Mouse (Mus musculus): ENCODE data around the gene Rfx1.

Rfx1 gene

DNA sequence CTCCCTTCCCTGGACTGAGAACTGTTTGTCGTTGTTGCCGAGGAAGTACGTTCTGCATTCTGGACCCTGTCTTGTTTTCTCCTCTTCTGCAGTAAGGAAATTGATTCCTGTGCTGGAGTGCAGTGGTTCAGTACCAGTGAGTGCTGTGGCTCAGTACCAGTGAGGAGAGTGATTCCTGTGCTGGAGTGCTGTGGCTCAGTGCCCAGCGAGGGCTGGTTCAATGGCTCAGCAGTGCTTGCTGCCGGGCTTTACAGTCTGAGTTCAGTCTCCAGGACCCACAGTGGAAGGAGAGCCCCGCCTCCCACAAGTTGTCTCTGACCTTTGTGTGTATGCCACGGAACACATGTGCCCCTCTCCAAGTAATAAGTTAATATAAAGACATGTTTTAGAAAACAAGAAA lies 20.5 kb downstream of the Rfx1 start:
- no peak for DNase-seq (ENCODE audit: inconsistent age in 2 of 2, low spot score in 1 of 2)

DNA sequence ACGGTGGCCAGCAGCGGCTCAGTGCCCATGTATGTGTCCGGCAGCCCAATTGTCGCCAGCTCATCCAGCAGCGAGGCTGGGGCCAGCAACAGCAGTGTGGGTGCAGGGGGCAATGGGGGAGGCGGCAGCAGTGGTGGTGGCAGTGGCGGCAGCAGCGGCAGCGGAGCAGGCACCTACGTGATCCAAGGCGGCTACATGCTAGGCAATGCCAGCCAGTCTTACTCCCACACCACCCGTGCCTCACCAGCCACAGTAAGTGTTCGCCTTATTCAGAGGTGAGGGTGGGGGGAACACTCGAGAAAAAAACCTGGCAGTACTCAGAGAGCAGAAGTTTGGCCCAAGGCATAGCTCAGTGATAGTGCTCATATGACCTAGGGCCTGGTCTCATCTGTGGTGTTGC lies 21.2 kb downstream of the Rfx1 start:
- DNase-seq (ENCODE audit: inconsistent age in 2 of 2, low spot score in 1 of 2), result no peak

DNA sequence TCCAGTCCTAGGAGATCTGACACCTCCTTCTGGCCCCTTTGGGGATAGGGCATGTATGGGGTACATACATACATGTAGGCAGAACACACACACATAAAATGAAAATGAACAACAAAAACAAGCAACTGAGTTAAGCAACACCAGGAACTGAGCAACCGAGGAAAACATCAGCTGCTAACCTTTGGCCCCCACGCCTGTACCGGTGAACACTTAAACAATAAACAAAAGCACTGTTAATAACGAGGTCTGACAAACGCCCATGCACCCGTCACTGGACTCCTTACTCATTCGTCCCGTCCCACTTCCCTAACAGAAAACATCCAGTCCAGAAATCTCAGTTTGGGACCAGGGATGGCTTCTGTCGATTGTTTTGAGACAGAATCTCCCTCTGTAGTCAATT lies 22.6 kb downstream of the Rfx1 start:
- no peak for DNase-seq (ENCODE audit: inconsistent age in 2 of 2, low spot score in 1 of 2)

DNA sequence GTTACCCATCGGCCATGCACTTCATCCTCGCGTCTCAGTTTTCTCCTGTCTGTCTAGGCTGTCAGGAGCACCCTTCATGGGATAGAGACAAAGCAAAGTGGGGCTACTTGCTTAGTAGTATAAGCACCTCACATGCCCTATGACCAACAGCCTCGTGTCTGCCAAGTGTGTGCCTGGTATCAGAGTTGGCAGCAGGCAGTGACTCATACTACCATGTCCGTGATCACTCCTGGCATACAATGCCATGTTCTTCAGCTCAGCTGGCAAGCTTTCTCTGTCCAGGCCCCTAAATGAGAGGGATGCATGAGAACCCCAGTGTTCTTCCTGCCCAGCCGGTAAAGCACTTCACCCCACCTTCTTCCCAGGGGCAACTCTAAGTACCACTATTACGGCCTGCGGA lies 24.0 kb downstream of the Rfx1 start:
- DNase-seq (ENCODE audit: inconsistent age in 2 of 2, low spot score in 1 of 2), result peak; percentile 72 to 86

DNA sequence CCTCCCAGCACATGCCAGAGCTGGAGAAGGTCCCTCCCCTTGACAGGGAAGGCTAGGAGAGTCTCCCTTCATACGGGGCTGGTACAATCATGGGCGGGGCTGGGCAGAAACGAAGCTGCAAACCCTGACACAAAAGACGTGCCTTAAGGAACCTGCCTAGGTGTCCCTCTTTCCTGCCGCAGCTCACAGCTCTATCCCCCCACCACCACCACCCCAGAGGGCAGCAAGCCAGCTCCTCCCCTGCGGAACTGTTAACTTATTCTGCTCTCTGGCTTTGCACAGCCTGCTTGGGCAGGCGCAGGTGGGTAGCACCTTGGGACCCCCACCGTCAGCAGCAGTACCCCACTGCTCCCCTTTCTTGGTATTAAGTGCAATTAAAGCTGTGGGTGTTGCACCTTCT lies 29.4 kb downstream of the Rfx1 start:
- DNase-seq (ENCODE audit: inconsistent age in 2 of 2, low spot score in 1 of 2), result peak in 1 of 2 experiments; percentile 25

DNA sequence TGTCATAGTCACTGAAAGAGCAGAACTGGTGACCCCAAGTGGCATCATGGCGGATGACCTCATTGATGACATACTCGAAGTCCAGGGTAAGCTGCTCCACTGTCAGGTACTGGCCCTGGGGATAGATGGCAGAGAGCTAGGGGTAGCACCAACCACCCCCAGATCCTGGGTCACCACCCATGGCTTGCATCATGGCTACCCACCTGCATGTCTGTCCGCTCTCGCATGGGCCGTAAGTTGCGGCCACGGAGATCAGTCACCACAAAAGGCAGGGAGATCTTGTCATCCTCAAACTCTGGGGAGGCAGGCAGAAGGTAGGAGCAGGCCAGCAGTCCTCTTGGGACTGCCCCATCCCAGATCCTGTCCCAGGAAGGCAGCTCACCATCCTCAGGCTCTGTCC lies 31.7 kb downstream of the Rfx1 start:
- no peak for DNase-seq (ENCODE audit: inconsistent age in 2 of 2, low spot score in 1 of 2)

DNA sequence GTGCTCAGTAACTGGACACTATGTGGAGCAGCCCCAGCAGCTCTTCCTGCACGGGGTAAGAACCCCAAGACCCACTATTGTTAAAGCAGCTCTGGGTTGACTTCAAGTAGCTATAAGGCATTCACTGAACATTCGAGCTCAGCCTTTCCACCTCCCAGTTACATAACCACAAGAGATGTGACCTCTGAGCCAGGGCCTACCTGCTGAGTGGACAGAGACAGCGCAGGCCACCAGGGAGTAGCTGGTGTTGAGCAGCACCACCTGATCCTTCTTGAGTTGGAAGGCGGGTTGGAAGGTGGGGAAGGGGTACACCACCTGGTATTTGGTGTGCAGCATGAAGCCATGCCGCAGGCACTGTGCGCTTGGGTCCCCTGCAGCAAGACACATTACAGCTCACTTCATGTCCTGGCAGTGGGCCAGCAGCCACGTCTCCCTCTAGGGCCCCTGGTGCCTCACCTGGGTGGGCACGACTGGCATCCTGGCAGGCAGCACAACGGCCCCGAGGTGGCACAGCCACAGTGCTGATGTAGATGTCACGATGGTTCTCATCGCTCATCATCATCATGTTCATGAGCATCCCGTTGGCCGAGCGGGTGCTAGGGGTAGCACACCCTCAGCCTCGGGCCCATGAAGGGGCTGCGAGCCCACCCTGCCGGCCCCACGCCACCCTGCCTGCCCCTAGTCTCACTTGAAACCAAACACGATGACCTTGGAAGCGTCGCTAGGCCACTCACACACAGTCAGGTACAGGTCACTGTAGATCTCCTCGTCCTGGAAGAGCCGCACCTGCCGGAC lies 35.0 kb downstream of the Rfx1 start:
- peak in 1 of 2 experiments; percentile 26 for DNase-seq (ENCODE audit: inconsistent age in 2 of 2, low spot score in 1 of 2)

DNA sequence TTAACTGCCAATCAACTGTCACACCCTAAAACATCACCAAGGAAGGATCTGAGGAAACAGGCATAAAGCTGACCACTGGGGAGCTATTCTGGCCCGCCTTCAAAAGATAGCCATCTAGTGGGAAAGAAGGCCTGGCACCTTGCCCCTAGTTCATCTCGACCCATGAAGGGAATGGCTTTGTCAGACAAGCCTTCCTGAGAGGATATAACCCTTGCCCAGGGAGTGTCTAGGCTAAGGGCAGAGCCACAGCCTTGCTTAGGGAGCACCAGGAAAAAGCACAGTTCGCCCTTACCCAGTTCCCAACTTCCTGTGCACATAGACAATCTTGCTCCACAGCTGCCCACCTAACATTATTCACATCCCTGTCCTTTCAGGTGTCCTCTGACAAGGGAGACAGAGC lies 37.0 kb downstream of the Rfx1 start:
- DNase-seq (ENCODE audit: inconsistent age in 2 of 2, low spot score in 1 of 2), result peak in 1 of 2 experiments; percentile 61

DNA sequence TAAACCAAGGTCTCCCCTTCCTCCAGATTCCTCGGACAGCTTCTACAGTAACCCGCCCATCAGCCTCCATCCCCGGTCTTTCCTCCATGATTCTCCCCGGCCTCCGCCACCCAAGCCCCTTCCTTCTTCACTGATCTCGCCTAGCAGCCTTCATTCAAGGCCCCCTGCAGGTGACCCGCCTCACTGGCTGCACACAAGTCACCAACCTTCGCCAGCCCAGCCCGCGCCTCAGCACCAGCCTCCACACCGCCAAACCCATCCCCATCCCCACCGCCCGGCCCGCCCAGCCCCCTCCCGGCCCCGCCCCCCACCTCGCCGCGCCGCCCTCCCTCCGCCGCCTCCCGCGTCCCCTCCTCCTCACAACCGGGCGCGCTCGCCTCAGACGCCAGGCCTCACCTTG lies 37.6 kb downstream of the Rfx1 start:
- DNase-seq (ENCODE audit: inconsistent age in 2 of 2, low spot score in 1 of 2), result no peak

DNA sequence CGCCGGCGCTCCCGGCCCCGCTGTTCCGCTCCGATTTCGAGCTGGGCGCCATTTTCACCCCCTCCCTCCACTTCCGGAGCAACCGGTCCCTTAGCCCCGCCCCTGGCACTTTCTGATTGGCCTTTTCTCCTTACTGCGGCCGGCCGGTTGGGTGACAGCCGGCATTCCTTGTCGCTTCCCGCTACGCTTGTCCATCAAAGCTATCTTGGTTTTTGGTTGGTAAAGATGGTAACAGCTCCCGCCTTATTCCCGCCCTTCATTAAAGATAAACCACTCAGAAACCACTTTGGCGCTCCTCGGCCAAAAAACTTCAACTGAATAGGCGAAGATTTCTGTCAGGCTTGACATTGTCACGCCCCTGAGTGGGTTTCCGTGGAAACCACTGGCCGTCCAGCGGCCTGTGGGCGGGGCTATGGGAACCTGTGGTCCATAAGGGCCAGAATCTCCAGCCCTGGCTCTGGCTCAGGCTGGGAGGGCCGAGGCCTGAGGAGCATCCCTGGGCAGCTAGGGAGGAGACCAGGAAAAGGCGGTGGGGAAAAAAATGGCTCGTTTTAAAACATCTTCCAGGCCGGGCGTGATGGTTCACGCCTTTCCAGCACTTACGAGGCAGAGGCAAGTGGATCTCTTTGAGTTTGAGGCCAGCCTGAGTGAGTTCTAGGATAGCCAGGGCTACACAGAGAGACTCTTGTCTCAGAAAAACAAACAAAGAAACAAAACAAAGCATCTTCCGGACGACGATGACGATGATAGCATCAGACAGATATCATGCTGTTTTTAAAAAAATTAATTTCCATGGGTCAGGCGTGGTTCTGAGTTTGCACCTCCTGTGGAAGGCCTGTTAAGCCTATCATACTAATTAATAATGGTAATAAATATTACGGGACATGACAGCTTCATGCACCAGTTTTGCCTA lies 38.3 kb downstream of the Rfx1 start, which contains the start of gene Dcaf15:
Dcaf15 (minus strand) TSS at position 72 of the 913 bp plus-strand sequence.
- peak; percentile 98 to 99 for DNase-seq (ENCODE audit: inconsistent age in 2 of 2, low spot score in 1 of 2)

DNA sequence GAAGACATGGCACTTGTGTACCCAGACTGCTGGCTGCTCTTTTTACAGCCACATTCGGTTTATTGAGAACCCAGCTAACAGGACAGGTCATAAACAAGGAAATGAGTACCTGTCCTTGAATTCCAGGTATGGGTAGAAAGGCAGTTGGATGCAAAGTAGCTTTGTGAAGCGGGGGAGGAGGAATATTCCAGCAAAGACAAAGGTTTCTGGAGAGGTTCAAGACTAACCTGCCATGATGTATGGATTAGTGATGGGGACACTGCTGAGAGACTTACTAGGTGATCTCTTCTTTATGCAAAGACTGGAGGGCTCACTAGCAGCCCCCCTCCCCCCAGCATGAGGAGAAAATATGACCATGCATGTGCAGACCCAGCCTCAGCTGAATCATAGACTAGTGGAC lies 39.0 kb downstream of the Rfx1 start:
- peak in 1 of 2 experiments; percentile 25 for DNase-seq (ENCODE audit: inconsistent age in 2 of 2, low spot score in 1 of 2)

DNA sequence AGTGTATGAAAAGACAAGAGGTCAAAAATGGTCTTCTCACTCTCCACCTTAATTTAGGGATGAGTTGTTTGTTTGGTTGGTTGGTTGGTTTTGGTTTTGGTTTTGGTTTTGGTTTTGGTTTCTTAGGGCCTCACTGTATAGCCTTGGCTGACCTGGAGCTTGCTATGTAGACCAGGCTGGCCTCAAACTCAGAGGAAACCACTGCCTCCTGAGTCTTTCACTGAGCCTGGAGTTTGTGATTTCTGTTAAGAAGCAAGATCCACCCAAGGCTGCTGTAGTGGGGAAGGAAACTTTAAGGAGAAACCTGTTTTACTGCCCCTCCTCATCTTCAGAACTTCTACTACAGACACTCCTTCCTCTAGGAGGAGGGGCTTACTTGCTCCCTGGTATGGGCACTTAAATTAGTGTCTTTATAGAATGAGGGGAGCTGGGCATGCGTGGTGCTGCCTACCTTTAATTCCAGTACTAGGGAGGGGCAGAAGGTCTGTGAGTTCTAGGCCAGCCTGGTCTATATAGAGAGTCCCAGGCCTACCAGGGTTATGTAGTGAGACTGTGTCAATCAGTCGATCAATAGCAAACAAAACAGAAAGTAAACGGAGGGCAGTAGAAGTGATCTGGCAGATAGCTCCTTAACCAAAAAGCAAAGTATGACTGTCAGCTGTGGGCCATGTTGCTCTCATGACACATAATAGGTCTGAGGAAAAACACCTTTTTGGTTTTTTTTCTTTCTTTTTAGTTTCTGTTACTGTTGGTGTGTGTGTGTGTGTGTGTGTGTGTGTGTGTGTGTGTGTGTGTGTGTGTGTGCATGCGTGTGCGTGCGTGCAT lies 39.8 kb downstream of the Rfx1 start:
- no peak for DNase-seq (ENCODE audit: inconsistent age in 2 of 2, low spot score in 1 of 2)

DNA sequence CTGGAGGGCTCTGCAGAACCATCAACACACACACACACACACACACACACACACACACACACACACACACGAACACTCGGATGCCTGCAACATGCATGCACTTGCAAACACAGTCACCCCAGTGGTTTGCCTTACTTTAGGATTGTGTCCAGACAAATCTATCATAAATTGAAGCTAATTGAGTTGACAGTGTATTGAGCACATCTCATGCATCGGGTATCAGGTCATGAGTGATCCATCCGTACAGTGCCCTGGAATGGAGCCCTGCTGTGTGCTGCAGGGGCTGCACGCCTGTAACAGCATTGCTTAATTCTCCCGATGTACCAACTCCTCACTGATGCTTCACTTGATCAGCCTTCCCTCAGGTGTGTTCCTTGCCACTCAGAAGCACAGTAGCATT lies 49.0 kb downstream of the Rfx1 start:
- DNase-seq (ENCODE audit: inconsistent age in 2 of 2, low spot score in 1 of 2), result no peak

DNA sequence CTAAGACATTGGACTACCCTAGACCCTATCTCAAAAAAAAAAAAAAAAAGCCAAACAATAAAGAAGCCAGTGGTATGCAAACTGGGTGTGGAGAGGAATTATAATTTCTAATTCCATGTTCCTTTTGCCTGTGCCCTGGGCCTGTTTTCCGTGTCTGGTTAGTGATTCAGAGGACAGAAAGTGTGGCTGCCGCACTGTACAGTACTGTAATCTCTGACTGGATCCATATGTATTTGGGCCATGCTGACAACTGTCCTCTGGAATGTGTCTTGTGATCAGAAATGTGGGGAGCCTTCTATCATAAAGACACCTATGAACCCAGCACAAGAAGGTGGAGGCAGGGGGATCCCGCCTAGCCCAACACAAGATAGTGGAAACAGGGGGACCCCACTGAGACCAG lies 55.5 kb downstream of the Rfx1 start:
- DNase-seq (ENCODE audit: inconsistent age in 2 of 2, low spot score in 1 of 2), result no peak

DNA sequence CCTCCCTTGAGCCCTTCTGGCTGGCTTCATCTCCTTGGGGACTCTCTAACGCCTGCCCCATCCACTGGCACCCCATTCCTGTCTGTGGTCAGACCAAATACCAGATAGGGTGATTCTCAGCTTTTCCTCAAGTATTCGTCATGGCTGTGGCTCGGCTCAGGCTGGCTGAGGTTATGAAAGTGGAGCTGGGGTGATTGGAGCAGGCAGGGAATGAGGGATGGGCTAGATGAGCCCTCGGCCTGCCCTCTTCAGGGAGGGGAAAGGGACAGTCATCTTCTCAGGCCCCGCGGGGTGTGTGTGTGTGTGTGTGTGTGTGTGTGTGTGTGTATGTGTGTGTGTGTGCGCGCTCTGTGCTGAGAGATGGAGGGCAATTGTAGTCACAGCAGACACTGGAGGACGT lies 59.0 kb downstream of the Rfx1 start, which contains the start of gene Podnl1:
Podnl1 (plus strand) TSS at position 334 of the 400 bp plus-strand sequence.
- DNase-seq (ENCODE audit: inconsistent age in 2 of 2, low spot score in 1 of 2), result peak; percentile 34 to 44

DNA sequence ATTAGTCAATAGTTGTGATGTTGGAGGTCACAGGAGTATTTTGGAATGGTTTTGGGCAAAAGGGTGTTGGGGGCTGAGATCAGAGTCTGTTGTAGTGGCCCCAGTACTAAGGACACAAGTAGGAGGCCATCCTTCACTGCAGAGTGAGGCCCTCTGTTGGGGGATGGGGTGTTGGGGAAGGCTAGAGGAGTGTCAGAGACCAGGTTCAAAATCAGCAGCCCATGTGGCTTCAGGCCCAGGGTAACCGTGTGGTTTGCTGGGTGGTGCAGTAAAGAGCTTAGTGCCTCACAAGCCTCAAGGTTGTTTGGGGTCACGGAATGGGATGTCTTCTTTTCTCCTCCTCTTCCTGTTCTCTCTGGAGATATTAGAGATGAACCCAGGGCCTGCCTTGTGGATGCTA lies 60.1 kb downstream of the Rfx1 start:
- no peak for DNase-seq (ENCODE audit: inconsistent age in 2 of 2, low spot score in 1 of 2)

DNA sequence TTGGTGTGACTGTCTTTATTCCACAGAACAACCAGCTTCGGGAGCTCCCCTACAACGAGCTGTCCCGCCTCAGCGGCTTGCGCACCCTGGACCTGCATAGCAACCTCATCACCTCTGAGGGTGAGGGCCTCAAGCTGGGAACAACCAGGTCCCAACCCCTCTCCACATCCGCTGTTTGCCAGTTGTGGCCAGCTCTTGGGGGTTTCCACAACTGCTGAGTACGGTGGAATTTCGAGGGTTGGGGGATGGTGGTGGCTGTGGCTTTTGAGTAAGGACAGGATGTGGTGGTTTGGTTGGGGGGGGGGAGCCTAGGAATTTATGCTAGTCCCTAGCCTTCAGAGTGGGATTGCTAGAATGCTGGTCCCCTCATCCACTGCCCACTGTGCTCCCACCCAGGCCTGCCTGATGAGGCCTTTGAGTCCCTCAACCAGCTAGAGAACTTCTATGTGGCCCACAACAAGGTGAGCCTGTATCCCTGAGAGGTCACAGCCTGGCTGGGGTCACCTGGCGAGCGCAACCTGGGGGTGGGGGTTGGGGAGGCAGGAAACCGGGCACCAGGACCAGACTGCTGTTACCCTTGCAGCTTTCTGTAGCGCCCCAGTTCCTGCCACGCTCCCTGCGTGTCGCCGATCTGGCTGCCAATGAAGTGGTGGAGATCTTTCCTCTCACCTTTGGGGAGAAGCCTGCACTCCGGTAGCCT lies 60.7 kb downstream of the Rfx1 start:
- peak in 1 of 2 experiments; percentile 24 for DNase-seq (ENCODE audit: inconsistent age in 2 of 2, low spot score in 1 of 2)

DNA sequence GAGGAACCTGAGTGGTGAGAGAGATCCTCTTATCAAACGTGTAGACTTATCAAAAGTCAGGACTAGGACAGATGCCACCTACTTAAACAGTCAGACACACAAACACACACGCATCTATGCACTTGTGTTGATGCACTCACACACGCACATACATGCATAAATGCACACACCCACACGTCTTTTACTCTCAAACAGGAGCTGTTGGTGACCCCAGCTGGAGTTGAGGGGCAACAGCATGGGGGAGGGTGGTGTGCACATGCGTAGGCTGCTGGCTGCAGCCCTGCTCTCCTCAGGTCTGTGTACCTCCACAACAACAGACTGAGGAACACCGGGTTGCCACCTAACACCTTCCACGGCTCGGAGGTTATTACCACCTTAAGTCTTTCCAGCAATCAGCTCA lies 61.6 kb downstream of the Rfx1 start:
- DNase-seq (ENCODE audit: inconsistent age in 2 of 2, low spot score in 1 of 2), result no peak

DNA sequence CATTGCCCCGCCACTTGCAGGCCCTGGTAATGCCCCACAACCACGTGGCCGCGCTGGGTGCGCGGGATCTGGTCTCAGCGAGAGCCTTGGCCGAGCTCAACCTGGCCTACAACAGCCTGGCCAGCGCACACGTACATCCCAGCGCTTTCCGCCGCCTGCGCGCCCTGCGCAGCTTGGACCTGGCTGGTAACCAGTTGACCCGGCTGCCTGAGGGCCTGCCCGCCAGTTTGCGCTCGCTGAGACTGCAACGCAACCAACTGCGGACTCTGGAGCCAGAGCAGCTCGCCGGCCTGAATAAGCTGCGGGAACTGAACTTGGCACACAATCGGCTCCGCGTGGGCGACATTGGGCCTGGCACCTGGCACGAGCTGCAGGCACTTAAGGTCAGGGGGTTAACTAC lies 64.2 kb downstream of the Rfx1 start:
- peak; percentile 23 to 40 for DNase-seq (ENCODE audit: inconsistent age in 2 of 2, low spot score in 1 of 2)

DNA sequence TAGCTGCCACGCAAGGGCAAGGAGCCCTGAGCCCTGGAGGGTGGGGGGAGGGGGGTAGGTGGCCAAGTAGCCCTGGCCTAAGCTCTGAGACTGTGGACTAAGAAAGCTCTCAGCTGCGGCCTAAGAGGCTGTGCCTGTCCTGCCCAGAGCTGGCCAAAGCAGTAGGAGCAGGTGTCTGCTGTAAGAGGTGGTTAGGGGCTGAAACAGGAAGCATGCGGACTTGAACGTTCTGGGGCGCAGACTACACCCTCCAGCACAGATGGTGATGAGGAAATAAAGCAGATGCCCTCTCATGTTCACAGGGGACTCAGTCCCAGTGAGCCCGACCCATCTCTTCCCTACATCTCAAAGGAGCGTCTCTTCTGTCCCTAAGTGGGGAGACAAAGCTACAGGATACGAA lies 65.6 kb downstream of the Rfx1 start:
- peak in 1 of 2 experiments; percentile 19 for DNase-seq (ENCODE audit: inconsistent age in 2 of 2, low spot score in 1 of 2)
